Mouse (Mus musculus) ES-Bruce4 (cell line): Measurements from ENCODE around the gene Hnrnpul1. TPM values are rescaled to one million over a fixed set of nuclear protein-coding genes. Genes with fewer than 3 reads are reported as not detected.
"Not testable (repeated sequence)": the region's sequence is repeated elsewhere in the genome, so short reads cannot be mapped to it uniquely, and the experiment has no call there.

Source experiments
- H3K27ac ChIP-seq: 2 replicates; pipeline ENCODE4 v1.5.1; 2012; ENCODE audit warnings: low read length, inconsistent platforms; ENCODE audit not compliant: insufficient read depth
- H3K27me3 ChIP-seq: 2 replicates; pipeline ENCODE4 v1.6.1; 2012; ENCODE audit warnings: mild to moderate bottlenecking, low read length, inconsistent platforms; ENCODE audit not compliant: control insufficient read depth, poor library complexity, insufficient read depth, severe bottlenecking
- H3K36me3 ChIP-seq: 2 replicates; pipeline ENCODE4 v1.6.1; 2012; ENCODE audit warnings: inconsistent platforms, mild to moderate bottlenecking, low read length, moderate library complexity; ENCODE audit not compliant: control insufficient read depth, poor library complexity, insufficient read depth, severe bottlenecking
- H3K4me1 ChIP-seq: one replicate; pipeline ENCODE4 v1.8.1; 2011; ENCODE audit warnings: low read length; ENCODE audit not compliant: control insufficient read depth, insufficient read depth
- H3K4me3 ChIP-seq: 2 replicates; pipeline ENCODE4 v1.5.1; 2011; ENCODE audit warnings: low read depth, mild to moderate bottlenecking, low read length
- H3K9ac ChIP-seq: 2 replicates; pipeline ENCODE4 v1.6.1; 2012; ENCODE audit warnings: low read depth, mild to moderate bottlenecking, inconsistent platforms; ENCODE audit not compliant: poor library complexity, severe bottlenecking
- H3K9me3 ChIP-seq: replicated peaks from 2 replicates; pipeline ENCODE4 v1.6.1; 2012; ENCODE audit warnings: mild to moderate bottlenecking, low read length, inconsistent platforms; ENCODE audit not compliant: control insufficient read depth, poor library complexity, insufficient read depth, severe bottlenecking
- CTCF ChIP-seq: IDR thresholded peaks from one replicate; pipeline ENCODE4 v1.8.1; 2011; ENCODE audit warnings: low read depth, low read length
- EP300 ChIP-seq: IDR thresholded peaks from 2 replicates; pipeline ENCODE4 v1.6.1; 2011; ENCODE audit warnings: low read depth, low read length; ENCODE audit not compliant: insufficient read depth
- POLR2A ChIP-seq: IDR thresholded peaks from one replicate; pipeline ENCODE4 v1.8.1; 2011; ENCODE audit warnings: low read length; ENCODE audit not compliant: insufficient read depth
- polyA plus RNA-seq: library from polyadenylated mRNA; stranded (reverse); fragments of >200 nt; gene quantifications from 2 replicates; pipeline ENCODE4 v1.2.4, GENCODE M21; 2011; ENCODE audit warnings: low read depth; ENCODE audit not compliant: missing spikeins, insufficient read depth, insufficient read length

The Hnrnpul1 gene
- polyA plus RNA-seq, 1 experiment: 155 TPM

GRCm38 (mm10) chr7:25731294-25732055 is 23.1 kb downstream of the Hnrnpul1 start:
- H3K27me3 ChIP-seq: no peaks in the 10 kb centered on the region
- peaks cover 90% of the 10 kb centered on the region for H3K36me3 ChIP-seq
- TF ChIP-seq EP300 (no peak), CTCF (no peak), POLR2A (no peak)
- H3K27ac ChIP-seq: no peak overlapping the region
- no peak overlapping the region for H3K4me3 ChIP-seq
- no peaks in the 10 kb centered on the region for H3K4me1 ChIP-seq
- no peak overlapping the region for H3K9ac ChIP-seq
- H3K9me3 ChIP-seq: no peaks in the 10 kb centered on the region

GRCm38 (mm10) chr7:25729862-25730261 is 24.7 kb downstream of the Hnrnpul1 start:
- no peak overlapping the region for H3K4me3 ChIP-seq
- no peak overlapping the region for H3K27ac ChIP-seq
- H3K9me3 ChIP-seq: no peaks in the 10 kb centered on the region
- H3K36me3 ChIP-seq: peaks cover 96% of the 10 kb centered on the region
- H3K4me1 ChIP-seq: no peaks in the 10 kb centered on the region
- no peak overlapping the region for H3K9ac ChIP-seq
- no peaks in the 10 kb centered on the region for H3K27me3 ChIP-seq
- TF ChIP-seq POLR2A (no peak), EP300 (no peak), CTCF (no peak)

GRCm38 (mm10) chr7:25729396-25729795 is 25.2 kb downstream of the Hnrnpul1 start:
- peaks cover 96% of the 10 kb centered on the region for H3K36me3 ChIP-seq

GRCm38 (mm10) chr7:25727800-25728199 is 26.8 kb downstream of the Hnrnpul1 start:
- Histone ChIP-seq H3K9me3 (no peaks in the 10 kb centered on the region), H3K36me3 (peaks cover 97% of the 10 kb centered on the region), H3K27ac (no peak overlapping the region), H3K4me1 (no peaks in the 10 kb centered on the region), H3K4me3 (no peak overlapping the region), H3K9ac (no peak overlapping the region), H3K27me3 (no peaks in the 10 kb centered on the region)
- TF ChIP-seq CTCF: no peak
- TF ChIP-seq POLR2A: no peak
- no peak for TF ChIP-seq EP300

More at GRCm38 (mm10) chr7:25729396-25729795, 25.2 kb downstream of the Hnrnpul1 start:
- Histone ChIP-seq H3K4me1 (no peaks in the 10 kb centered on the region), H3K27ac (no peak overlapping the region), H3K4me3 (no peak overlapping the region), H3K27me3 (no peaks in the 10 kb centered on the region), H3K9ac (no peak overlapping the region), H3K9me3 (no peaks in the 10 kb centered on the region)
- TF ChIP-seq POLR2A (no peak), EP300 (no peak), CTCF (no peak)

GRCm38 (mm10) chr7:25725886-25726285 is 28.7 kb downstream of the Hnrnpul1 start:
- TF ChIP-seq EP300 (no peak), POLR2A (no peak)
- Histone ChIP-seq H3K27me3 (no peaks in the 10 kb centered on the region), H3K27ac (no peak overlapping the region), H3K4me1 (no peaks in the 10 kb centered on the region), H3K9me3 (no peaks in the 10 kb centered on the region), H3K4me3 (no peak overlapping the region), H3K36me3 (peaks cover 85% of the 10 kb centered on the region), H3K9ac (no peak overlapping the region)

- H3K4me3 ChIP-seq, H3K9ac ChIP-seq, H3K9me3 ChIP-seq, H3K4me1 ChIP-seq, H3K27me3 ChIP-seq, H3K27ac ChIP-seq: not testable (repeated sequence)
- H3K36me3 ChIP-seq: peaks cover 46% of the 10 kb centered on the region
Measured at GRCm38 (mm10) chr7:25721776-25722175, 32.8 kb downstream of the Hnrnpul1 start.
